Mouse (Mus musculus): ENCODE results near the gene Prickle3. TPM values are rescaled to one million over a fixed set of nuclear protein-coding genes. Genes with fewer than 3 reads are reported as not detected.
"Not testable (repeated sequence)": the region's sequence is repeated elsewhere in the genome, so short reads cannot be mapped to it uniquely, and the experiment has no call there.

The Prickle3 gene
- total RNA-seq, 2 experiments from 2014 or later: 10.3 to 18.7 TPM

GRCm38 (mm10) chrX:7665739-7666502 is 8.9 kb downstream of the Prickle3 start:
- intact Hi-C loops (cut with DNase I; ENCODE audit: low total_unique reads): no loop called here
- DNase-seq: no peak

GRCm38 (mm10) chrX:7670390-7670881 is 13.4 kb downstream of the Prickle3 start:
- DNase-seq: peak; percentile 70
- intact Hi-C loops (cut with DNase I; ENCODE audit: low total_unique reads): no loop called here

- intact Hi-C loops (cut with DNase I; ENCODE audit: low total_unique reads): no loop called here
- peak; percentile 36 for DNase-seq
Observed at GRCm38 (mm10) chrX:7670921-7671623, 14.0 kb downstream of the Prickle3 start, which contains the start of gene Plp2. Plp2 (minus strand) TSS chrX:7671390.

GRCm38 (mm10) chrX:7672739-7673138 is 15.7 kb downstream of the Prickle3 start:
- intact Hi-C loops (cut with DNase I; ENCODE audit: low total_unique reads): no loop called here

GRCm38 (mm10) chrX:7673578-7674281 is 16.7 kb downstream of the Prickle3 start:
- intact Hi-C loops (cut with DNase I; ENCODE audit: low total_unique reads): no loop called here
- no peak for DNase-seq

More at GRCm38 (mm10) chrX:7672739-7673138, 15.7 kb downstream of the Prickle3 start:
- DNase-seq: no peak

- intact Hi-C loops (cut with DNase I; ENCODE audit: low total_unique reads): no loop called here
- no peak for DNase-seq
Observed at GRCm38 (mm10) chrX:7674284-7675000, 17.4 kb downstream of the Prickle3 start.

- DNase-seq: no peak
- intact Hi-C loops (cut with DNase I; ENCODE audit: low total_unique reads): no loop called here
Observed at GRCm38 (mm10) chrX:7675001-7675380, 17.9 kb downstream of the Prickle3 start.

GRCm38 (mm10) chrX:7678986-7679385 is 21.9 kb downstream of the Prickle3 start:
- no peak for DNase-seq
- intact Hi-C loops (cut with DNase I; ENCODE audit: low total_unique reads): no loop called here

GRCm38 (mm10) chrX:7679405-7680056 is 22.5 kb downstream of the Prickle3 start:
- DNase-seq: peak; percentile 91
- intact Hi-C loops (cut with DNase I; ENCODE audit: low total_unique reads): no loop called here

GRCm38 (mm10) chrX:7680057-7680412 is 23.0 kb downstream of the Prickle3 start:
- DNase-seq: no peak

GRCm38 (mm10) chrX:7680864-7681263 is 23.8 kb downstream of the Prickle3 start, which contains the start of gene Magix:
Magix (minus strand) TSS chrX:7681251.
- intact Hi-C loops (cut with DNase I; ENCODE audit: low total_unique reads): no loop called here
- DNase-seq: no peak

More at GRCm38 (mm10) chrX:7680057-7680412, 23.0 kb downstream of the Prickle3 start:
- intact Hi-C loops (cut with DNase I; ENCODE audit: low total_unique reads): no loop called here

- intact Hi-C loops (cut with DNase I; ENCODE audit: low total_unique reads): loop anchor here (5.0 kb wide), 1 partner anchor 46 kb away; no protein-coding TSS in a partner anchor
- DNase-seq: no peak
Observed at GRCm38 (mm10) chrX:7688321-7688720, 31.3 kb downstream of the Prickle3 start.

GRCm38 (mm10) chrX:7690486-7690885 is 33.4 kb downstream of the Prickle3 start:
- no peak for DNase-seq
- intact Hi-C loops (cut with DNase I; ENCODE audit: low total_unique reads): no loop called here

- intact Hi-C loops (cut with DNase I; ENCODE audit: low total_unique reads): no loop called here
- DNase-seq: no peak
Observed at GRCm38 (mm10) chrX:7692862-7693261, 35.8 kb downstream of the Prickle3 start.

- no peak for DNase-seq
- intact Hi-C loops (cut with DNase I; ENCODE audit: low total_unique reads): no loop called here
Observed at GRCm38 (mm10) chrX:7696520-7696919, 39.5 kb downstream of the Prickle3 start.

- intact Hi-C loops (cut with DNase I; ENCODE audit: low total_unique reads): no loop called here
- peak; percentile 80 for DNase-seq
Observed at GRCm38 (mm10) chrX:7696954-7697381, 39.9 kb downstream of the Prickle3 start, which contains the start of gene Gpkow. Gpkow (plus strand) TSS chrX:7697131.

- intact Hi-C loops (cut with DNase I; ENCODE audit: low total_unique reads): not testable (repeated sequence)
Observed at GRCm38 (mm10) chrX:7713764-7714134, 56.7 kb downstream of the Prickle3 start.

GRCm38 (mm10) chrX:7714135-7714899 is 57.3 kb downstream of the Prickle3 start, which contains the start of gene Wdr45:
Wdr45 (plus strand) TSS chrX:7714333.
- intact Hi-C loops (cut with DNase I; ENCODE audit: low total_unique reads): not testable (repeated sequence)
- DNase-seq: peak; percentile 92

More at GRCm38 (mm10) chrX:7713764-7714134, 56.7 kb downstream of the Prickle3 start:
- not testable (repeated sequence) for DNase-seq

Measured in gastrocnemius, postnatal 14 days (tissue).